Mouse (Mus musculus): Measurements from ENCODE around the gene Gns. TPM values are rescaled to one million over a fixed set of nuclear protein-coding genes. Genes with fewer than 3 reads are reported as not detected.

The Gns gene
- polyA plus RNA-seq, 1 experiment from 2014 or later, result 50.8 TPM

DNA sequence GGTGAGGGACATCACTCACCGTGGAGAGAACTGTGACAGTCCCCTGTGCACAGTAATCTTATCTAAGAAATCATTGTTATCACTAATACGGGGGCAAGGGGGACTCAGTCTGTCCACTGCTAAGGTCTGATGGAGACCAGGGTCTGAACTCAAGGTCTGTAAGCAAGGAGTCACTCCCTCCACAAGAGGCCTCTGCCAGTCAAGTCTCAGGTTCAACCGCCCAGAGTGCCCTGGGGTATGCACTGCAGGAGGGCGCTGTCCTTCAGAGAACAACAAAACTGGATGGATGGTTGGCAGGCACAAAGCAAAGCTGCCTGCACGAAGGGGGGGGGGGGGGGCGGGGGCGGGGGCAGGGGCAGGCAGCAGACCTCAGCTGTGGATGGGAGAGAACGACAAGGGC is 73.2 kb downstream of the Gns start:
- 64% methylated on average over 5 of the region's 8 CpGs for WGBS
- no peaks in the 10 kb centered on the region for H3K36me3 ChIP-seq
- no peak overlapping the region for H3K27ac ChIP-seq
- no peak overlapping the region for H3K9ac ChIP-seq
- no peak overlapping the region for H3K4me3 ChIP-seq
- H3K4me1 ChIP-seq, result peaks cover 14% of the 10 kb centered on the region
- H3K27me3 ChIP-seq, result no peaks in the 10 kb centered on the region
- no peak for ATAC-seq (ENCODE audit: low FRiP score)
- H3K9me3 ChIP-seq (replicated peaks), result no peaks in the 10 kb centered on the region
- H3K4me2 ChIP-seq (replicated peaks), result no peak overlapping the region

DNA sequence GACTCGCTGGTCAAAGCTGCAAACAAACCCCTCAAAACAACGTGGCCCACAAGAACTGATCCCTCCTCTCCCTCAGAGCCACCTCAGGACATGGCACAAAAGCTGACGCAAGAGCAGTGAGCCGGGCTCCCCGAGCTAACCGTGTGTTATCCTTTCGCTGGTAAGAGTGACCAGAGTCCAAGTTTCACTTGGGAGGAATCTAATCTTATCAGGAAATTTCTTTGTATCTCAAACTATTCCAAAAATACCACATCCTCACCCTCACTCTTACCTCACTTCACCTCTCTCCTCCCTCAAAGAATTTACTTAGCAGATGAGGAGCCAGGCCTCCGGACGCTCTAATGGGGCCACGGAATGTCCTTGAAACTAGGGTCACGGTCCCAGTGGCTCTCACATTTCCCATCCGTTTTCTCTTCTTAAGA is 74.4 kb downstream of the Gns start:
- no peak overlapping the region for H3K9ac ChIP-seq
- no peaks in the 10 kb centered on the region for H3K9me3 ChIP-seq (replicated peaks)
- H3K4me2 ChIP-seq (replicated peaks), result no peak overlapping the region
- no peak overlapping the region for H3K27ac ChIP-seq
- WGBS, result 89% methylated on average over 12 of the region's 12 CpGs
- no peak for ATAC-seq (ENCODE audit: low FRiP score)
- no peaks in the 10 kb centered on the region for H3K36me3 ChIP-seq
- peaks cover 13% of the 10 kb centered on the region for H3K4me1 ChIP-seq
- no peak overlapping the region for H3K4me3 ChIP-seq
- H3K27me3 ChIP-seq, result no peaks in the 10 kb centered on the region

DNA sequence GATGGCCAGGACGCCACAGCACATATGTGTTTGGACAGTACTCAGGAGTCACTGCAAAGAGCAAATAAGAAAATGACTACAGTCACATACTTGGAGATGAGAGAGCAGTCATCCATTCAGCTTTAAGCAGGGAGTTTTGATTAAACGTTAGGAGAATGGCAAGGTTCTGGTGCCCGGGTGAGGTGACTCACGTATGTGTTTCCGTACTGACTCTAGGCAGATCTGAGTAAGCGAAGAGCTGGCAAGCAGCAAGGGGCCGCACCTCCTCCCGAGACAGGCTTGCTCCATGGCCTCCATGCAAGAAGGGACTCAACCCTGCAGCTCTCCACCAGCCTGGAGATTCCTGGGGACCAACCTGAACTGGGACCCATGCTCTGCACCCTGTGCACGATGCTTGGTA is 78.9 kb downstream of the Gns start:
- Histone ChIP-seq H3K9me3 (replicated peaks) (no peaks in the 10 kb centered on the region), H3K4me3 (no peak overlapping the region), H3K36me3 (no peaks in the 10 kb centered on the region), H3K9ac (no peak overlapping the region), H3K4me1 (peaks cover 10% of the 10 kb centered on the region), H3K27me3 (no peaks in the 10 kb centered on the region), H3K4me2 (replicated peaks) (no peak overlapping the region), H3K27ac (no peak overlapping the region)
- ATAC-seq (ENCODE audit: low FRiP score), result no peak
- 92% methylated on average over 9 of the region's 9 CpGs for WGBS

DNA sequence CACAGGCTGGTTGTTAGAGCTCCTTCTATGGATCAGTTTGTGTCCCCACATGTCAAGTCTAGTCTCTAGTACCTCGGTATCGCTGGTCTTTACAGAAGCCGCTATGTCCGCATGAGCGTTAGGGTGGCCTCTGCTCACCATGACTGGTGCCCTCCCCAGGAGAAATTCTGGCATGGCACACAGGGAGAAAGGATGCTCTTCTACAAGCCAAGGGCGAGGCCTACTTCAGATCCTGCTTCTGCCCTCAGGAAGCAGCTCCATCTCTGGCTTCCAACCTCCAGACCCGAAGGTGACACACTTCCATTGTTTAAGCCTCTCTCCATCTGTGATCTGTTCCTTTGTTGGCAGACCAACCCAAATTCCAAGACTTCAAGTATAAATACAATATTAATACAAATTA is 79.3 kb downstream of the Gns start:
- H3K27me3 ChIP-seq, result no peaks in the 10 kb centered on the region
- 91% methylated on average over 7 of the region's 7 CpGs for WGBS
- no peak overlapping the region for H3K9ac ChIP-seq
- H3K4me1 ChIP-seq, result peaks cover 10% of the 10 kb centered on the region
- H3K36me3 ChIP-seq, result no peaks in the 10 kb centered on the region
- no peak overlapping the region for H3K4me3 ChIP-seq
- H3K27ac ChIP-seq, result no peak overlapping the region
- no peak for ATAC-seq (ENCODE audit: low FRiP score)
- no peaks in the 10 kb centered on the region for H3K9me3 ChIP-seq (replicated peaks)
- no peak overlapping the region for H3K4me2 ChIP-seq (replicated peaks)

DNA sequence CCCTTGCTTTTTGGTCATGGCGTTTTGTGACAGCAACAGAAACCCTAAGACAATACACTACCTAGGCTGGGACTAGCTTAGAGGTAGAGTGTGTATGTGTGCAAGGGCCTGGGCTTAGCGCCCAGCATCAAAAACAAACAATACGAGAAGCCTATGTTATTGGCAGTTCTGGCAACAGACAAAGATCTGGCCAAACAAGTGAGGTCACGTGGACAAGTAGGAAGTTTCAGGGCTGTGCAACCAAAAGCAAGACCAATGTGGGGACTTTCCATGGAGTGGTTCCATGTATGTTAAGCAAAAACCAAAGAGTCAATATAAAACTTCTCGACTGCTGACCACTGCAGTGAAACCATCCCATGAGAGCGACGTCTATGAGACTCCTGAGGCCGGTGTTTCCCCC is 80.9 kb downstream of the Gns start:
- H3K9ac ChIP-seq, result no peak overlapping the region
- 83% methylated on average over 8 of the region's 8 CpGs for WGBS
- peaks cover 10% of the 10 kb centered on the region for H3K4me1 ChIP-seq
- no peaks in the 10 kb centered on the region for H3K9me3 ChIP-seq (replicated peaks)
- no peak overlapping the region for H3K4me2 ChIP-seq (replicated peaks)
- H3K27ac ChIP-seq, result no peak overlapping the region
- H3K4me3 ChIP-seq, result no peak overlapping the region
- no peak for ATAC-seq (ENCODE audit: low FRiP score)
- no peaks in the 10 kb centered on the region for H3K27me3 ChIP-seq
- no peaks in the 10 kb centered on the region for H3K36me3 ChIP-seq

Other genes starting within 250 kb of the Gns start
- gene Tbc1d30, start 13.8 kb upstream of the Gns start, polyA plus RNA-seq (2016; fragmentation: Nextera tagmentation; extraction: Ambion mirVana), result 6.7 and 7.9 TPM in 2 replicates
- 12.7 and 13.4 TPM in 2 replicates for gene Rassf3, start 111.3 kb downstream of the Gns start, polyA plus RNA-seq (2016; fragmentation: Nextera tagmentation; extraction: Ambion mirVana)
- 35.2 and 35.8 TPM in 2 replicates for gene Tbk1, start 221.7 kb downstream of the Gns start, polyA plus RNA-seq (2016; fragmentation: Nextera tagmentation; extraction: Ambion mirVana)

Measured in hindbrain, embryonic 12.5 days (tissue).